Mouse (Mus musculus) right cerebral cortex, postnatal 25 days (tissue): ENCODE data around the gene Rab4b.

Experiments used
- DNase-seq: peaks from one replicate; pipeline ENCODE4 v3.0.0; 2022

The Rab4b gene

DNA sequence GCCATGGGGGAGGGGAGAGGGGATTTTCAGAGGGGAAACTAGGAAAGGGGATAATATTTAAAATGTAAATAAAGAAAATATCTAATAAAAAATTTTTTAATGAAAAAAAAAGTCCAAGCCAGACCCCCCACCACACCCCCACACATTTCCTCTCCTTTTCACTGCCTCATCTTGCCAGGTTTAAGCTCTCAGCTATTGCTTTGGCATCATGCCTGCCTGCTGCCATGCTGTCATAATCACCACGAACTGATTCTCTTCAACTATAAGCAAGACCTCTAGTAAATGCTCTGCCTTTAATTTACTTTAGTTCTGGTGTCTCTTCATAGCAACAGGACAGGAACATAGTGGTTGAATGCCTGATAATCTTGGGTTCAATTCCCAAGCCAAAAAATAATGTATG lies 3.8 kb upstream of the Rab4b start:
- DNase-seq: no peak

DNA sequence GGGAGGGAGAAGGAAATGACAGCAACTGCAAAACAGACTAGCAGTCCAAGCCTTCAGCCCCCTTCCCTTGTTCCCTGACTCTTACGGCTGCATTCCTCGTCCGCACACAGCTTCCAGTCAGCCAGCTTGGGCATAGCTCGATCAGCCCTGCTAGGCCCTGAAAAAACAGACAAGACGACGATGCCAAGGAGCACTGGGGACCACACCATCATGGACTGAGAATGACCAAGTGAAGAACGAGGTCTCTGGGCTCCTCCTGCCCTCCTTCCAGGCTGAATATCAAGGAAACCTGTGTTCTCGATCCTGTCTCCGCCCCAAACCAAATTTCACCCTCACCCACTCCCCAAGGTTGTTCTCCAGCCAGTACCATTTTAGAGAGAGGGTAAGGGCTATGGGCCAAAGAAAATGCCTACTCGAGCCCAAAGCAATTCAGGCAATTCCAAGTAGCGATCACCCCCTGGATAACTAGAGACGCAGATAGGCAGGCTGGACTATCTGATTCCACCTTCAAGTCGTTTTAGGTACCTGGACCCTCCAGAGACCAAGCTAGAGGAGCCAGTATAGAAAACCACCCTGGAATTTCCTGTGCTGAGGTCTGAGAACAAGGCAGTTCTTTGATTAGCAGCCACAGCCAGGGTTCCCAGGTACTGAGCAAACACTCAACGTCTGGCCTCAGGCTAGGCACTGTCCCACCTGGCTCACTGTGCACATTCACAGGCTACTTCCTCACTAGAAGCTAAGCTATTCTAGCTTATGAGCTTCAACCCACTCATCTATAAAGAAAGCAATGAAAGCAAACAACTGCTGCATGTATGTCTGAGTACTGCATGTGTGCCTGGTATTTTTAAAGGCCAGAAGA lies 2.4 kb upstream of the Rab4b start, which contains the start of the genes Gm21983 and Mia:
Gene Gm21983, minus strand, starts transcription at position 250 of the 859 bp plus-strand sequence.
Gene Mia, minus strand, starts transcription at position 321 of the 859 bp plus-strand sequence.
- no peak for DNase-seq

DNA sequence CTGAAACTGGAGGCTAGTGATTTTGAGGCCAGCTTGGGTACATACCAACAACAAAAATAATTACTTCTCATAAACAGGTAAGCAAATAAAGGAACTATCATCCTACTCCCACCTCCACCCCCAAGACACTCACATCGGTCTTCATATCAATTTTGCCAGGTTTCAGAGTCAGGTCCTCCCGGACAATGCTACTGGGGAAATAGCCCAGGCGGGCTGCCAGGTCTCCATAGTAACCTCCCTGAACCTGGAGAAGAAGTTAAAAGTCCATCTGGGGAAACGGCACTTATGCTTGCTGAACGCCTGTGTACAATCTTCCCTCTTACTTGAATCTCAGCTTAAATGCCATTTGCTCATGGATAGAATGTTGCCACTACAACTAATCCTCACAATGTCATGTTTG lies 1.3 kb upstream of the Rab4b start:
- DNase-seq: no peak

DNA sequence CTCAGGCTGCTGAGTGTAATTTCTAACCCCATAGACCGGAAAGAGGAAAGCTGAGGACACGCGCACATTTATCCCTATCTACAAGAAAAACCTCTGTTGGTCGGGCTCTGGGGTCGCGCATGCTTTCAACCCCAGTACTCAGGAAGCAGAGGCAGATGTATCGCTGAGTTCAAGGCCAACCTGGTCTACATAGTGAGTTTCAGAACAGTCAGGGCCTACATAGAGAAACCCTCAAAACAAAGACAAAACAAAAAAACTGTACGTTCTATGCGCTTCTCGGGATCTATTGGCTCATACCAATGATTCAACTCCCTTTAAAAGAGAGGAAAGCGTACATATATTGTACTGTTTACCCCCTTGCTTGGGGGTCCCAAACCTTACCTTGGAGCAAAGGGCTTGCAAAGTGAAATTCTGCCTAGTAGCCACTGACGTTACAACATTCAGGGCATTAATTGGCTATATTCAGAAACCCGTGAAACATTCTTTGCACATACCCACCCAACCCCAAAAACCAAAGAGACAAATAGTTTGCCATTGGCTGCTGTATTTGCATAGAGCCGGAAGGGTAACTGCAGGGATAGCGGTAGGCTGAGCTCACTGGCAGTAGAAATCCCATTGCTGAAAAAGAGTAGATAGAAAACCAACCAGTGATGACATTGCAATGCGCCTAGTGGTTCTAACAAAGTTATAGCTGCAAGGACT lies 672 bp upstream of the Rab4b start:
- DNase-seq: no peak

DNA sequence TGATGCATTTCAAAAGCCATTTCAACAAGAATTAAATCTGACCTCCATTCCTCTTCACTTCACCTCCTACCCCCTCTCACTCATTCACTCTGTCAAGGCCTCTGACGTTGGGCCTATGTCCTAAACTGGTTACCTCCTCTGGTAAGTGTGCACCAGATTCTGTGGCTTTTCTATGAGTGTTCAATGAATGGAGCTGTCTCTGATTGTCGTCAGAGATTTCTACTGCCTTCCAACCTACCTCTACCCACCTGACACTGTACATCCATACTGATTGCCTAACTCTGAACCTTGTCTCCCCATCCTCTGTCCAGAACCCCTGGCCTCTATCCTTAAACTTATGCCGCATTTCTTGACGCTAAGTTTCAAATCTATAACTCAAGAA lies 763 bp downstream of the Rab4b start:
- DNase-seq: no peak

DNA sequence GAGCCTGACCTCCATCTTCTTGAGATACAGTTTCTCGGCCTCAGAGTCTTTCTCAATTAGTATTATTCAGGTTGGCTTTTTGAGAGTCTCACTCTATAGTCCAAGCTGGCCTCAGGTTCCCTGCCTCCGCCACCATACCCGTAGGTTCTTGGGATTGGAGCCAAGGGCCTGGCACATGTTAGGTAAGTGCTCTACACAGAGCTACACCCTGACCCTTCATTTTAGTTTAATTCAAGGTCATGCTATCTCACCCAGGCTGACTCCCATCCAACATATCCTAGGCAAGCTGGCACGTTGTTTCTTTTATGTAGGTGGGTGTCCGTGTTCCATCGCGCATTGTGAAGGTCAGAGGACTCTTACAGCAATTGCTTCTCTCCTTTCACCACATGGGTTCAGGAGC lies 3.8 kb downstream of the Rab4b start:
- DNase-seq: no peak

DNA sequence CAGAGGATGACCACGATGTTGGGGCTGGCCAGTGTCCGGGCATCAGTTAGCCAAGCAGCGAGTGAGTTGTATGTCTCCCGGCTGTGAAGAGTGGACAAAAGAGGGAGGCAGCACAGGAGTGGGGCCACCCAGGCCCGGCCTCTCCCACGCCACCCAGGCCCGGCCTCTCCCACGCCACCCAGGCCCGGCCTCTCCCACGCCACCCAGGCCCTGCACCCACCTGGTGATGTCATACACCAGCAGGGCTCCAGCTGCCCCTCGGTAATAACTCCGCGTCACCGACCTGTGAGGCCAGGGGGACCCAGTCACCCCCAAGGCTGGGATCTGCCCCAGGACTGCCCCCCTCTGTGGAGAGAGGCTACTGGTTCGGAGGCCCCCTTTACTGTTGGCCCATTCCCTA lies 4.2 kb downstream of the Rab4b start:
- no peak for DNase-seq

DNA sequence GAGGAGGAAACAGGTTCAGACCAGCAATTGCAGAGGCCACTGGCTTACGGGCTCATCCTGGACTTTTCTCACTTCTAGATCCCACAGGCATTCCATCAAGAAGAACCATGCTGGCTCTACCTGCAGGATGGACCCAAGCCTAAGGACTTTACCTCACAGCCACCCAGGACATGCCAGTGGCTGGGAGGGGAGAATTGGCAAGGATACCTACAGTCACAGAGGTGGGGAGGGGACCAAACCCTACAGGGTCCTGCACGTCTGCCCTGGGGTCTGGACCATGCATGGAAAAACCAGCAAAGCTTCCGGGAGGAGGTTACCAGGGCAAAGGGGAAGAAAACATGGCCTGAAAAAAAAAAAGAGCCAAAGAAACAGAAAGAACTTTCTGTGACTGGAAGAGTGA lies 7.7 kb downstream of the Rab4b start:
- DNase-seq: no peak

DNA sequence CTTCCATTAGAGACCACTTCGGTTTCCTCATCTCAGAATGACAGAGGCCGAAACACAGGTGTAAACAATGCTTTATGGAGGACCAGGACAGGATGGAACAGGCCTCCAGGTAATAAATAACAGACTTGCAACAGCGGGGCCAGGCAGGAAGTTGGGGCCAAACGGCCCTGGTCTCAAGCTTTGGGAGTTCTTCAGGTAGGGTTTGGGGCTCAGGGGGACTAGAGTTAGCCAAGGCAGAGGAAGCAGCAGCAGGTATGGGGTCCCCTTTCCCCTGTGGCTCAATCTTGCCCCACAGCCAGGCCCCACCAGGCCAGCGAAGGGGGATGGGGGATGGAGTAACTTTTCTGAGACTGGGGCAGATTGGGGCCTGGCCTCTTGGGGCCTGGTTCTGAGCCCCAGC lies 10.3 kb downstream of the Rab4b start:
- DNase-seq: no peak

DNA sequence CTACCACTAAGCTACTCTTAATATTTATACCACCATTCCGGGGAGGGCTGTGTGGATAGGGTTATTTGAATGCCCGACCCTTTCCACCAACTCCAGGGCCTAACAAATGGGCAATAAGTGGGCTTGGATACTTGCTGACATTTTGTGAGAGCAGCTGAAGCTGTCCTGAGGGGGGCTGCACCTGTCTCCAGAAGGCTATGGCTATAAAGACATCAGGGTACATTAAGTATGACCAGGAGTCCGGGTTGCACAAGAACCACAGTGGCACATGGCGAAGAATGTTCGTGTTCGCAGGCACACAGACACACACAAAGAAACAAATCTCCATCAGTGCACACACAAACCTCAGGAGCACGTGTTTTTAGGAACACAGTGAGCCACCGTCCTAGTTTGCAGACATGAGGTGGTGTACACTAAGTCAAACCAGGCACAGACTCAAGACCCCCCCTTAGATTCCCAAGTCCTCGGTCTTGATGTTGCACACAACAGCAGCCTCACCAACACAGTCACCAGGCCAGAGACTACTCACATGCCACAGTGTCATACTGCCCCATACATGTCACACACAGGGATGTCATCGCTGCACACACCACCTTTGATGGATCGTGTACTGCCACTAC lies 11.1 kb downstream of the Rab4b start:
- DNase-seq: no peak

DNA sequence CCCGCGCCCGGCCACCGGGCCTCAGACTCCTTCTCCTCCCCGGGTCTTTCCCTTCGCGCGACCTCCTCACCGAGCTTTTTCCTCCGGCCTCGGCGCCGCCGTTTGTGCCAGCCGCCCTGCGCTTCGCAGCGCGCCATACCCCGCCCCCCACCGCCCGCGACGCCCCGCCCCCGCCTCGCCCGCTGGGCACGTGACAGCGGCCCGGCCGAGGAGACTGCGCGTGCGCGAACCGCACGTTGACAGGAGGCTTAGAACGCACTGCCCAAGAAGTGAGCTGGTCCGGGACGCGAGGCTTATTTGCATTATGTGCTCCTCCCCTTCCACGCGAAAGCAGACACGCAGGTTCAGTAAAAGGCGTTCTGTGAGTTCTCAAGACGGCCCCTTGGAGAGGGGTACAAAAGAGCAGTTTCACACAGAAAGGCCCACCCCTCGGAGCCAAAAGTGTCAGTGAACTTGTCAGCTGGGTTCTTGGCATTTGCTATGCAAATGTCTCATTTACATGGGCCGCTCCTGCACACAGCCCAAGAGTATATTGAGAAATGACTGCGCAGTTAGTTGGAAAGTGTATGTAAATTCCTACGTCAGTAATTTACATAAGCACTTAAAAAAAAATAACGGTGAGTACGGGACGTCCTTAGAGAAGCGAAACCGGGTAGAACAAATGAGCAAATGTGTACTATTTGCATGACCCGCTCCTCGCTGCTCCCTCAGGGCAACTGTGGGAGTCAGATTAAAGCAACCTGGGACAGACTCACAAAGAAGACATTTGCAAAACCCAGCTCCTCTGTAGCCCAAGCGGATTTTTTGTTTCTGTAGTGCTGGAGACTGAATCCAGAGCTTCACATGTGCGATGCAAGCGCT lies 11.9 kb downstream of the Rab4b start, which contains the start of gene Egln2:
Gene Egln2, minus strand, starts transcription at position 189 of the 861 bp plus-strand sequence.
- peak; percentile 93 for DNase-seq

DNA sequence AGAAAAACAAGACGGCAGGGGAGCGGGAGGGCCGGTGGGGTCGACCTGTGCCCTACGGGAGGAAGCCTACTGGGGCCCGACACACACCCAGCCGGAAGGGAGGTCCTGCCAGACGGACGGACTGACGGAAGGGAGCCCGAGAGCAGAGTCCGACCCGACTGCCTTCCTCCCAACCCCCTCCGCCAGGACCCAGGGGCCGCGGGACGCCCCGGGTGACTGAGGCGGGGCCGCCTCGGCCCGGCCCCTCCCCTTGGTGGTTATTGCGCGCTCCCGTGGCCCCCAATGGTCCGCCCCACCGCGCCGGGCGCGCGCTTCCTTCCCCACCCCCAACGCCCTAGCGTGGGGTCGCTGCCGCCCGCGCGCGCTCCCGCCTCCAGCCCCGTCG lies 12.5 kb downstream of the Rab4b start:
- DNase-seq: peak; percentile 76

DNA sequence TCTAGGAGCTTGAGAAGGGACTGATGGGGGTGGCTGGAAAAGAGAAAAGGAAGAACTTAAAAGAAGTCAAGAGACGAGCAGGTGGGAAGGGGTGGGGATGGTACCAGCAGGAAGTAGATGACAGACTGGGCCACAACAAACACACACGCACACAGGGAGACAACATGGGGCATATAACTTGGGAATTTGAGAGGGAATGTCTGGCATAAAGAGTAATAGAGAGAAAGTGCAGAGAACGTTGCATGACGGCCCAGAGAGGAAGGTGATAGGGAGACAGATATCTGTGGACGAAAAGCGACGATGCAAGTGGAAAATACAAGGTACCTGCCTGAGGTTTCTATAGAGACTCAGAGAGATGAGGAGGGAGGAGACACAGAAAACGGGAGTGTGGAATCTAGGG lies 13.0 kb downstream of the Rab4b start:
- no peak for DNase-seq

DNA sequence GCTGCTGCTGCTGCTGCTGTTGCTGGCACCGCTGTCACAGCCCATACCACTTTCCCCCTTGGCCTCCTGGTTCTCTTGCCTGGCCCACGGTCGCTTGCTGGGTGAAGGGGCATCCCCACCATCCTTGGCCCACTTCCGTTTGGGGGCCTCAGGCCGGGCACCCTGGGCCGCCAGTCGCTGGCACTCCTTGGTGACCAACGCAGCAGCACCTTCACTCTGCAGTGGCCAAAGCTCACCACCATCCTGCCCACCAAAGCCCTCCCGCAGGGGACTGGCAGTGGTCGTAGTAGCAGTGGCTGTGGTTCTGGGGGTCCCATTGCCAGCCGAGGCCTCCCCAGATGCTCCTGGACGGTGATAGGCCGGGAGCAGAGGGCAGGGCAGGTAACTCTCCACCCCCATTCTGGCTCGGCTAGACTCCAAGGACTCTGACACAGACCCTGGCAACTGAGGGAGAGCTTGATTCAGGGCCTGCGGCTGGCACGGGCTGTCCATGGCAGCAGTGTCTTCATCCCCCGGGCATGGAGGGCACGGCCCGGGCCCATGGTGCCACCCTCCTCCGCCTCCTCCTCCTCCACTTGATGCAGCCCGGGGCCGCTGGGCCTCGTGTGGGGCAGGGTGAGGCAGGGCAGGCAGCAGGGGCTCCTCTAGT lies 13.6 kb downstream of the Rab4b start:
- DNase-seq: no peak

DNA sequence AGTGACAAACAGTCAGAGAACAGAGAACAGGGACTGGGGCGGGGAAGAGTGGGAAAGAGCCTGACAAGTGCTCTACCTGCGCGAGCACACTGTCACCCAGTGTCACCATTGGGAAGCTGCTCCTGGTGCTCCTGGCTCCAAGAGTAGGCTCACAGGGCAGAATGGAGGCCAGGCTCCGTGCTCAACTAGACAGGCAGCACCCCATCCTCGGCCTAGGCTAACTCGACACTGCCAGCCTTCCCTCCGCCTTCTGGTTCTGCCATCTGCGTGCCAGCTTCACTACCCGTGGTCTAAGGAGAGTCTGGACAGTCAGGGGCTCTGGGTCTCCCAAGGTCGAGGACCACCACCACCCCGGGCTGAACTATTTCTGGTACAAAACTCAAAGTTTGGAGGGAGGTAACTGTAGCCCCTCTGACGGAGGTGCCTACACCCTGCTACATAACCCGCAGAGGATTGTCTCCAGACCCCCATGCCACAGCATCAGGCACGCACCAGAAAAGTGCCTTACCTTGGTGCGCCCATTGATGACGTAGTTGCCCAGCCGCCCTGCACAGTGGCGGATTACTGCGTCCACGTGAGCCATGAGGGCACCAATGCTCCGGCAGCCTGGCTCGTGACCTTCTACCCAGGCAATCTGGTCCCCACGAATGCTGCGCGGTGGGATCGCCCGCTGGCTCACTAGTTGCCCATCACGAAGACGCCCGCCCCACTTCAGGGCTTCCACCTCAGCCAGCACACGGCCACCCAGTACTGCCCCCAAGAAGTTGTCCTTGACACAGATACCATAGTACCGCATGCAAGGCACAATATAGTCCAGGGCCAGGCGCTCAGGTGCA lies 14.4 kb downstream of the Rab4b start:
- DNase-seq: no peak

DNA sequence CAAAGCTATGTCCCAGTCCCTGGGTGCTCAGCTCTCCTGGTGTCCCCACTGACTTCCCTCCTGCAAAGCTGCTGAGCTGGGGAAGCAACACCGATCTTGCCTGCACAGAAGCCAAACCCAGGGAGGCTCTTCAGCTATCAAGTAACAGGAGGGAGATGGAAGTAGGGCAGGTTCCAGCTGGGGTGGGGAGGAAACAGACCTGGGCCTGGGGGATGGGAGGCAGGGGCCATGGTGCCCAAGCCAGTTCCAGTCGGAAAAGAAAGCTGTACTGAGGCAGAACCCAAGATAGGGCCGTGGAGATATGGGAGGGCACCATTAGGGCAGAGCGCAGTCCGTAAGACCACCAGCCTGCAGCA lies 15.3 kb downstream of the Rab4b start:
- DNase-seq: no peak

DNA sequence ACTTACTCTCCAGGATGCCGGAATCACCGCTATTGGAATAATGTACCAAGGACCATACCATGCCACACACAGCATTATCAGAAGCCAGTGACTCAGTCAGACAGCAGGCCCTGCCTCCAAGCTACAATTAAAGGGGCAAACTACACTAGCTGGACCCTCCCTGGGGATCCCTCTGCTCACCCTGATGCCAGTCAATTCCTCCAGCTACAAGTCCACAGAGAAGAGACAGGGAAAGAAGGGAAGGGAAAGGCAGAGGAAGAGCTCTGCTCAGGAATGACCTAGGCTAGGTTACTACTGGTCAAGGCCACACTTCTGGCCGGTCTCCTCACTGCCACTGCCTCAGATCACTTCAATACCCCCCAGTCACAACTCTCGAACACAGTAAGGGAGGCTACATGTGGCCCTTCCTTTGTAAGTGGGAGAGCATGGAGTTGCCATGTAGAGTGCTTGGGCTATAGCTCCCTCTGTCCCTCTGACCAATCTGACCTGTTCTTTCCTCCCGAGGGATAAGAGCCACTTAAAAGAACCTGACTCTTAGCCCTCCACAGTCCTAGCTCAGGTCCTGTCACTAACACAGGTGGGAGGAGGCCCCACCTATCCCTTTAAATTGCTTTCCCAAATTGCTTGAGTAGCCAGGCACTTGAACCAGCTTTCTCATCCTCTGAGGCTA lies 15.8 kb downstream of the Rab4b start:
- no peak for DNase-seq

DNA sequence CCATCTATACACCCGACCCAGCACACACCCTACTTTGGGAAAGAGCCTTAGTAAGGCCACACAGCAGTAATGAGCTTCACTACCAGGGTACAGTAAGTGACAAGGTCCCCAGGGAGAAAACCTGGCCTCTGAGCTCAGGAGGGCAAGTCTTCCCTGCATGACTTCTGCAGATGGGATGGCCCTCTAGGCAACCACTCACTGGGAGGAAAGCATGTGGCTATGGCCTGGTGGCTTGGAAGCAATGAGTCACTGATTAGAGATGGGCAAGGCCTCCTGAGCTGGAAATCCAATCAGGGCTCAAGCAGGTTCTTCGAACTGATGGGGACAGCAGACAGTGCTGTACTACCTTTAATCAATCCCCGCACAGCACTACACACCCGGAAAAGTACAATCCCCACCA lies 17.0 kb downstream of the Rab4b start:
- no peak for DNase-seq

DNA sequence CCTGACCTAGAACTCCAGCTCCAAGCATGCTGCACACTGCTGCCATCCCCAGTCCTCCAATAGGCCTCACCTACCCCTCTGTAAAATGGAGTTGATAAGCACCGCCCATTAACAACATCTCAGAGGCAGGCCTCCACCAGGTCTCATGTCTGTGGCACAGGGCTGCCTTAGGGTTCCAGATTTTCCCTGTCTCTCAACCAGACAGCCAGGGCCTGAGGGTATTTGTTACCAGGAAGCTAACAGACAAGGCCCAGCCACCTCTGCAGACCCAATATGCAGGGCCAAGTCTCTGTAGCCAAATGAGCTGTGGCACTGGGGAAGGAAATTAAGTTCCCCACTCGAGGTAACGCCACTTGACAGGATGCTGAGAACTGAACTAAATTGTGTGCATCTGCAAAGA lies 17.8 kb downstream of the Rab4b start:
- no peak for DNase-seq

DNA sequence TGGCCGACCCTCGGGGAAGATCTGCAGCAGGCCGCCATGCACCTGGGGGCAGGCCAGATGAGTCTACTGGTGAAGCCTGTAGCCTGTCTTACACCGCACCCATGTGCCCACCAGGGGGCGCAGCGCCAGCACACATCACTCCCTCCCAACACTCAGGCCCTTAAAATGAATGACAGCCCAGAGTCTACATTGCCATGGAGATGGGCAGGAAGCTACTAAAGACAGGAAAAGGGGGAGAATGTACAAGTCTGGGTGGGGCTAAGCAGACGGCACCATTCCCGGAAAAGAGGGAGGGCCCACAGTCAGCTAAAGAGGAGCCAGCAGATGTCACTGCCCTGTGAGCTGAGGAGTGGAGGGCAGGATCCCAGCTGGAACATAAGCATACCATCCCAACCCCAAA lies 18.8 kb downstream of the Rab4b start:
- peak; percentile 74 for DNase-seq

DNA sequence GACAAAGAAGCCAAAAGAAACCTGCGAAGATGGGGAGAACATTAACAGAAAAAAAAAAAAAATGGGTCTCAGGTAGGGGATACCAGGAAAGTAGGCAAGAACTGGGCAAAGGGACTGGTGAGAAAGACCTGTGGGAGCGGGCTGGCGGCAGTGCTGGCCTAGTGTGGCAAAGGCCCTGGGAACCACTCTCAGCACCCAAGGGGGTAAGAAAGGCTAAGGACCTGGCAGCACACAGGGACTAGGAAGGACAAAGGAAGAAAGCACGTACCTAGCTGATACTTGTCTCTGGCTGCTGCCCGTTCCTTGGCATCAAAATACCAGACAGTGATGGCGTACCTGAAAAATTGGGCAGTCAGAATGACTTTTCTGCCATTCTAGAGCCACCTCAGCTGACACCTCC lies 19.4 kb downstream of the Rab4b start:
- no peak for DNase-seq
